Comparison of ENCODE assay signal across 8 mouse cellular contexts in the genomic region with DNA sequence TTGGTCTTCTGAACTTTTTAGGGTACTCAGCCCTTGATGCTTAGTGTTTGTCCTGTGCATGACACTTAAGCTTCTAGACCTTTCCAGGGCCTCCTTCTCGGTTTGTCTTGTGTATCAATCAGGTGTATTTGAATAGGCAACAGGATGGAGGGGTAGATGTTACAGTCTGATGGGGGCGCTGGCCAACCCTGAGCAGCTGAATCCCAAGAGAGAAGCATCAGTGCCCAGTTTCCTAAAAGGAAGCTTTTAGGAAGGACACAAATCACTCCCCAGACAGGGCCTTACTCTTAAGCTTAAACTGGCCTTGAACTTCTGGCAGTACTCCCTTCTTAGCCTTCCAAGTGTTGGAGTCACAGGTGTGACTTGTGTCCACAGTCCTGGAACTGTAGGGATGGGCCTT. TPM values are rescaled to one million over a fixed set of nuclear protein-coding genes. Genes with fewer than 3 reads are reported as not detected.
DNase-seq lines count a peak whose midpoint lies in the region; ATAC-seq and TF ChIP-seq lines count a peak whose summit lies in the region.

No protein-coding gene starts in this region.

- no peak for ATAC-seq in heart, embryonic 16.5 days (replicated peaks; ENCODE audit: extremely low read depth, insufficient read depth, low FRiP score)
- ATAC-seq in liver, embryonic 15.5 days (ENCODE audit: insufficient read depth): no peak

- H3K27me3 ChIP-seq in E14TG2a.4 (ENCODE audit: insufficient read depth, low read length): 0 out of 2 replicates have a peak, but pooled peaks cover 3% of the 10 kb centered on the region
- H3K27me3 ChIP-seq in heart, embryonic 16.5 days (ENCODE audit: control insufficient read depth, insufficient read depth, low read length): no peaks in the 10 kb centered on the region
- no peaks in the 10 kb centered on the region for H3K27me3 ChIP-seq in liver, embryonic 15.5 days

- peak overlapping the region; percentile 83 for H3K4me2 ChIP-seq in heart, embryonic 16.5 days (ENCODE audit: low read depth, low read length)
- H3K4me2 ChIP-seq in liver, embryonic 15.5 days: peak overlapping the region; percentile 97

- H3K9ac ChIP-seq in heart, embryonic 16.5 days (ENCODE audit: low read length): peak overlapping the region; percentile 97
- peak overlapping the region; percentile 80 for H3K9ac ChIP-seq in liver, embryonic 15.5 days

- no peaks in the 10 kb centered on the region for H3K9me3 ChIP-seq in E14TG2a.4 (ENCODE audit: low read length)
- no peaks in the 10 kb centered on the region for H3K9me3 ChIP-seq in heart, embryonic 16.5 days (replicated peaks; ENCODE audit: control insufficient read depth, low read length)
- H3K9me3 ChIP-seq in liver, embryonic 15.5 days (replicated peaks): no peaks in the 10 kb centered on the region

- peak overlapping the region; percentile 97 for H3K27ac ChIP-seq in gastrocnemius, adult 2 months
- peak overlapping the region; percentile 100 for H3K27ac ChIP-seq in heart, embryonic 16.5 days (ENCODE audit: low read length)
- peak overlapping the region; percentile 79; the same call in 1 of the 2 replicates for H3K27ac ChIP-seq in liver, embryonic 15.5 days (replicated peaks)

- WGBS in heart, embryonic 16.5 days: 3% methylated on average over 2 of the region's 2 CpGs
- 14% methylated on average over 2 of the region's 2 CpGs for WGBS in liver, embryonic 15.5 days (ENCODE audit: insufficient replicate concordance)

- peaks cover 35% of the 10 kb centered on the region for H3K36me3 ChIP-seq in E14TG2a.4 (ENCODE audit: insufficient read depth, low read length)
- peaks cover 12% of the 10 kb centered on the region for H3K36me3 ChIP-seq in heart, embryonic 16.5 days (ENCODE audit: control insufficient read depth, insufficient read depth)
- peaks cover 18% of the 10 kb centered on the region for H3K36me3 ChIP-seq in liver, embryonic 15.5 days (replicated peaks)

- H3K4me3 ChIP-seq in gastrocnemius, adult 2 months: peak overlapping the region; percentile 99
- H3K4me3 ChIP-seq in E14TG2a.4 (replicated peaks; ENCODE audit: low read length): peak overlapping the region; percentile 99
- peak overlapping the region; percentile 98 for H3K4me3 ChIP-seq in heart, embryonic 16.5 days (ENCODE audit: low read length)
- H3K4me3 ChIP-seq in liver, embryonic 15.5 days (replicated peaks): peak overlapping the region; percentile 96

- intact Hi-C loops in gastrocnemius, adult 2 months (cut with DNase I): loop anchor here (2.0 to 5.0 kb wide), 2 partner anchors 21 to 41 kb away; a partner anchor contains a TSS

- TF ChIP-seq CTCF in gastrocnemius, adult 2 months (IDR thresholded peaks at IDR 0.05): no peak
- no peak for TF ChIP-seq CTCF in E14TG2a.4 (conservative IDR thresholded peaks at IDR 0.05; ENCODE audit: low read length)

- H3K4me1 ChIP-seq in E14TG2a.4 (replicated peaks; ENCODE audit: low read depth, low read length): peaks cover 42% of the 10 kb centered on the region
- H3K4me1 ChIP-seq in heart, embryonic 16.5 days (ENCODE audit: control insufficient read depth, insufficient read depth, low read length): peaks cover 28% of the 10 kb centered on the region
- H3K4me1 ChIP-seq in liver, embryonic 15.5 days (replicated peaks): peaks cover 37% of the 10 kb centered on the region

- no peak for DNase-seq in gastrocnemius, adult 2 months
- no peak for DNase-seq in gastrocnemius, adult 8-10 months (ENCODE audit: low spot score in 2 of 2)
- DNase-seq in gastrocnemius, adult 18-20 months (ENCODE audit: low spot score): no peak
- DNase-seq in right cerebral cortex, postnatal 14 days: no peak
- no peak for DNase-seq in retina, embryonic 14.5 days (ENCODE audit: low spot score)

RNA-seq across cellular contexts. Expression of a gene that starts 1.0 kb away (rescaled TPM):
- 10 to 100 TPM in 1 of 2 experiments, 1 to 10 TPM in 1; 6.5 to 13.9 TPM for total RNA-seq in gastrocnemius, adult 2 months (2021)
- total RNA-seq in gastrocnemius, adult 8-10 months (2022): 1 to 10 TPM; 4.9 to 9.2 (median 7.2) TPM
- polyA plus RNA-seq in heart, embryonic 16.5 days (2015; fragmentation: Nextera tagmentation; extraction: Ambion mirVana): 237 and 257 TPM in 2 replicates
- 29.6 and 32.7 TPM in 2 replicates for polyA plus RNA-seq in liver, embryonic 15.5 days (2015; fragmentation: Nextera tagmentation; extraction: Ambion mirVana)
- 10 to 100 TPM in 1 of 2 experiments, 1 to 10 TPM in 1; 7.8 to 12.0 TPM for total RNA-seq in gastrocnemius, adult 18-20 months (2021)

RNA-seq across cellular contexts. Expression of a gene that starts 1.1 kb away (rescaled TPM):
- total RNA-seq in gastrocnemius, adult 2 months (2021): 10 to 100 TPM; 82.6 to 93.4 TPM
- 10 to 100 TPM; 80.9 to 89.6 (median 84.1) TPM for total RNA-seq in gastrocnemius, adult 8-10 months (2022)
- polyA plus RNA-seq in heart, embryonic 16.5 days (2015; fragmentation: Nextera tagmentation; extraction: Ambion mirVana): 105 and 113 TPM in 2 replicates
- 73.0 and 73.6 TPM in 2 replicates for polyA plus RNA-seq in liver, embryonic 15.5 days (2015; fragmentation: Nextera tagmentation; extraction: Ambion mirVana)
- total RNA-seq in gastrocnemius, adult 18-20 months (2021): 10 to 100 TPM; 84.7 to 88.1 TPM

RNA-seq across cellular contexts. Expression of a gene that starts 17.7 kb away (rescaled TPM):
- 10 to 100 TPM in 1 of 2 experiments, 1 to 10 TPM in 1; 7.0 to 12.9 TPM for total RNA-seq in gastrocnemius, adult 2 months (2021)
- total RNA-seq in gastrocnemius, adult 8-10 months (2022): 1 to 10 TPM; 6.4 to 9.5 (median 7.0) TPM
- polyA plus RNA-seq in heart, embryonic 16.5 days (2015; fragmentation: Nextera tagmentation; extraction: Ambion mirVana): 2.2 and 2.9 TPM in 2 replicates
- 0.15 and 0.20 TPM in 2 replicates for polyA plus RNA-seq in liver, embryonic 15.5 days (2015; fragmentation: Nextera tagmentation; extraction: Ambion mirVana)
- 1 to 10 TPM; 8.1 to 8.4 TPM for total RNA-seq in gastrocnemius, adult 18-20 months (2021)

RNA-seq across cellular contexts. Expression of a gene that starts 20.9 kb away (rescaled TPM):
- 1 to 10 TPM; 5.7 to 7.8 TPM for total RNA-seq in gastrocnemius, adult 2 months (2021)
- total RNA-seq in gastrocnemius, adult 8-10 months (2022): 1 to 10 TPM; 3.3 to 4.3 (median 4.1) TPM
- 14.5 and 15.3 TPM in 2 replicates for polyA plus RNA-seq in heart, embryonic 16.5 days (2015; fragmentation: Nextera tagmentation; extraction: Ambion mirVana)
- polyA plus RNA-seq in liver, embryonic 15.5 days (2015; fragmentation: Nextera tagmentation; extraction: Ambion mirVana): 7.1 and 7.8 TPM in 2 replicates
- total RNA-seq in gastrocnemius, adult 18-20 months (2021): 1 to 10 TPM; 4.4 to 5.7 TPM

RNA-seq across cellular contexts. Expression of a gene that starts 21.4 kb away (rescaled TPM):
- under 1 TPM; 0.50 to 0.66 TPM for total RNA-seq in gastrocnemius, adult 2 months (2021)
- 1 to 10 TPM in 1 of 4 experiments, under 1 TPM in 3; 0.29 to 1.1 (median 0.71) TPM for total RNA-seq in gastrocnemius, adult 8-10 months (2022)
- 0.86 and 1.00 TPM in 2 replicates for polyA plus RNA-seq in heart, embryonic 16.5 days (2015; fragmentation: Nextera tagmentation; extraction: Ambion mirVana)
- 2.8 and 3.0 TPM in 2 replicates for polyA plus RNA-seq in liver, embryonic 15.5 days (2015; fragmentation: Nextera tagmentation; extraction: Ambion mirVana)
- under 1 TPM; 0.39 to 0.40 TPM for total RNA-seq in gastrocnemius, adult 18-20 months (2021)
